Mouse (Mus musculus) induced T-regulatory cell, adult 2 months (primary cell): ENCODE measurements around the gene Syt12.

Experiments used
- DNase-seq: peaks from one replicate; pipeline ENCODE4 v3.0.0-alpha.2; 2012; ENCODE audit warnings: low read depth

The Syt12 gene

DNA sequence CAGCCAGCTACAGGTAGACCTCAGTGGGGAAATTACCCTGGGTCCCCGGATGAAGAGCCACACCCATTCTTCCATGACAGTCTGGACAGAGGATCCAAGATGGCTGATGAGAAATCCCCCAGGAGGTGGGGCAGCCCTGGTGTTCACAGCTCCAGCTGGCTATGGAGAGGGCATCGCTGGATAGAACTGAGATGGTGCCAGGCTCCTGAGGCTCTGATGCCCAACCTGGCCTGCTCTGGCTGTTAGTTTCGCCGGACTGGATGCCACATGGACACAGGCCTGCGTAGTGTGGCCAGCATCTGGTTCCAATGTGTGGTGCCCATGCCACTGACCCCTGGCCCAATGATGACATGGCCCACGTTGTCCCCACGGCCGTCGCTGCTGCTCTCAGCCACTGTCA lies 29.8 kb downstream of the Syt12 start:
- DNase-seq = no peak

DNA sequence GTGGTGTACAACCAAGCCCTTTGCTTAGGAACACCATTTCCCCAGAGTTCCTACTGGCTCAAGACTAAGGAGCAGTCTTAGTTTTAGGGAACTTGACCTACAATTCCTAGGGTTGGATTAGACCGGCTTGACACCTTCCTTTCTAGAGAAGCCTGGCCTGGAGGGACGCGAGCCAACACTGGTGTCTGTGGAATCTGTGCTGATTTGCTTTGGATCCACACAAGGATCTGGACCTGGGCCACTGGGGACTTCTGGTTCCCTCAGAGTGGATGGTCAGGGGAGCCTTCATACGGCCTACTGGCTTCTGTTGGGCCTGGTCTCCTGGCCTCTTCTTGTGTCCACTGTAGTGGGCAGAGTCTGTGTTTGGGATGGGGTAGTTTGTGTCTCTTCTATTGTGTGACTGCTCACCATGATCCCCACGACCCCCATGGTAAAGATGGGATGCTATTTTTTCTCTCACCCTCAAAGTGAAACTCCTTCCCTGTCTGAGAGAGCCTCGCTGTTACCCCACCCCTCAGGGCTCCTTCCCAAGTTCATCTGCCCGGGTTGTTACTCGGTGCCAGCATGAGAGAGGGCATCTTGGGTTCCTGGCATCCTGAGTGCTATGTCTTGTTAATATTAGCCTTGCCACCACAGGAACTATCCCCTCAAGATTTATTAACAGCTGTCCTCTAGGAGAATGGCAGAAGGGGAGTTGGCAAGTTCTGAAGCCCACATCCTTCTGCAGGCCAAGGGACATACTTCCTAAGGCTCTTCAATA lies 30.4 kb downstream of the Syt12 start:
- no peak for DNase-seq

- DNase-seq = peak; percentile 84
Observed at GRCm38 (mm10) chr19:4442408-4442807, 34.8 kb downstream of the Syt12 start.

DNA sequence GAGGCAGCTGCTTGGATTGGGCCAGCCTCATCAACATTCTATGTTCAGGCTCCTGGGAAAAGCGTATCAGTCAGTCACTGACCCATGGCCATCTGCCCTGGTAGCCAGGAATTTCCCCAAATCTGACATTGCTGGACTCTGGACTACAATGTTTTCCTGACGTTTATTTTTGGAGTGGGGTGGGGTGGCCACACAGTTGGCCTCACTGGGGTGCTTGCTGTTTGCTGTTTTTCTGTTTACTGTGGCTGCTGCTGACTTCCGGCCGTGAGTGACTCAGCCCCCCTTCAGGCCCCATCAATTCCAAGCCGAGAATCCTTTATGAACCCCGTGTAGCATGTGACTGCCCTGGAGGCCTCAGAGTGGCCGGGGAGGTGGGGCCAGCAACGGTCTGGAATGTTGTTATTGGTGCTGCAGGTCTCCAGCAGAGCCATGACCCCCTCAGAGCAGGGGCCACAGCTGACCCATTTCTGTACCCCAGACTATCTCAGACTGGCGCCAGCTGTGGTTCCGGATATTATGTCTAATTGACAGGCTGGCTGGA lies 35.6 kb downstream of the Syt12 start:
- DNase-seq = no peak

- peak; percentile 92 for DNase-seq
Observed at GRCm38 (mm10) chr19:4441090-4441591, 36.1 kb downstream of the Syt12 start.

GRCm38 (mm10) chr19:4440222-4440621 lies 37.0 kb downstream of the Syt12 start:
- DNase-seq = peak; percentile 36

GRCm38 (mm10) chr19:4439161-4439801 lies 38.0 kb downstream of the Syt12 start, which contains the start of gene Rhod:
TSS of gene Rhod (minus strand) at chr19:4439432.
- peak; percentile 57 for DNase-seq

DNA sequence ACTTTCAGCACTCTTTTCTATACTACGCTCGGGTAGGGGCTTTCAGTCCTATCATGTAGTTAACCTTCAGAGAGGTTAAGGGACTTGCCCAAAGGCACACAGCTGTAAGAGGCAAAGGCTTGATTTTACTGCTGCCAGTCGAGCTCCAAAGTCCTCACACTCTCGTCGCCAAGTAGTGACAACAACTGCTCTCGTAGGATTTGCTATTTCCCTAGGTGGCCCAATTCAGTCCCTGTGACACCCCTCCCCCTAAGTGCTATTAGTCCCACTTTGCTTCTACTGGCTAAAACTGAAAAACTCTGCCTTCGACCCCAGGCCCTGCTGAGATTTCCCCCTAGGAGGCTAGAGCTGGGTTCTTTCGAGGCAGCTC lies 38.5 kb downstream of the Syt12 start:
- DNase-seq = no peak

- peak; percentile 73 for DNase-seq
Observed at GRCm38 (mm10) chr19:4437886-4438285, 39.4 kb downstream of the Syt12 start.

DNA sequence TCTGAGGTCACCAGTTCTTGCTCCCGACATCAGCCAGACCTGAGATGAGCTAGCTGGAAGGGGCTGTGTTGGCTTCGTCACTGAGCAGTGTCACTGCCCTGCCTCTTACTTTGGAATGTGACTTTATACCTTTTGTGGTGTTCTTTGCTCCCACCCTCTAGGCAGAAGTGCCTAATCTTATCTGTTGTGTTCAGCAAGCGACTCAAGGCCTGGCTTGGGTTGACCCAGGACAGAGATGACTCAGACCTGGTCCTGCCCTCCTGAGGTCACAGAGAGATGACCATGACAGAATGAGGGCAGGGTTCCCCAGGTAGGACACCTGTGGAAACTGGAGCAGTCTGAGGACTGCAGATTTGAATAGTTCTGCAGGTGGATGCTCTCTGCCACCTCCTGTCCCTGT lies 41.0 kb downstream of the Syt12 start:
- no peak for DNase-seq

GRCm38 (mm10) chr19:4434999-4435398 lies 42.2 kb downstream of the Syt12 start:
- DNase-seq = no peak

DNA sequence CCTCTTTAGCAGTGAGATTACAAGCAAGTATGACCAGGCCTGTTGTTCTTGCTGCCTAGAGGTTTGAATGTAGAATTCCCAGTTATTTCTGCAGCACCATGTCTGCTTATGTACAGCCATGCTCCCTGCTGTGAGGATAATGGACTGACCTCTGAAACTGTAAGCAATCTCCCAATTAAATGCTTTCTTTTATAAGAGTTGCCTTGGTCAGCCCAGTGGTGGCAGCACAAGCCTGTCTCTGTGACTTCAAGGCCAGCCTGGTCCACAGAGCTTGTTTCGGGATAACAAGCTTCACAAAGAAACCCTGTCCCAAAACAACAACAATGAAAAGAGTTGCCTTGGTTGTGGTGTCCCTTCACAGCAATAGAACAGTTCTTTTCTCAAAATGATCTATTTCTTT lies 43.5 kb downstream of the Syt12 start:
- DNase-seq = no peak

- no peak for DNase-seq
Observed at GRCm38 (mm10) chr19:4430091-4430620, 47.1 kb downstream of the Syt12 start.

DNA sequence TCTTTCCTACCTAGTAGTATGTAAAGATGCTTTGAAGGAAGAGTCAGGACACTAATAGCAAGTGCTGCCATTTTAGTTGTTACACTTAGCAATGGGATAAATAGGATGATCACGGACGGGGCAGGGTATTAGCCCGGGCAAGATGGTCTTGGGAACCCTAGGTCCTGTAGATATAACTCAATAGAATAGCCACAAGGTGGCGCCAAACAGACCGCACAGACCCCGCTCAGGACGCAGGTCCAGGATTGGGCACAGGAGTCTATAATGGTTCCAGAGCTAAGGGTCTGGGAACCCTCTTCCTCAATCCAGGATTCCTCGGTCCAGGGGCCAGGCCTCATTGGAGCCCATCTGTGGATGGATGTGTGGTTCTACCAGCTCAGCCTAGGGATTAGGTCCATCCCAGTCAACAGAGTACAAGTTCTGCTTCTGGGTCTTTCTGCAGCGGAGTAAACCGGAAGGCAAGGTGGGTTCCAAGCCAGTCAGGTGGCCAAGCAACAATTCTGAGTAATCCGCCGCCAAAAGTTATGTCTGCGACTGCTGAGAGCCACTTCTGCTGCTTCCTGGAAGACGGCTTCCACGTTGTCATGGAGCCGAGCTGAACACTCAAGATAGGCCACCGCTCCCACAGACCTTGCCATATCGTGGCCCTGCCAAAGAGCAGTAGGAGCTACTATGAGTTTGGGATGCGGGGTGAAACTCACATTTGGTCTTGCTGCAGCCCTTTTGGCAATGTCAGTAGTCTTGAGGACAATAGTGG lies 51.5 kb downstream of the Syt12 start:
- DNase-seq = peak; percentile 68

- DNase-seq = no peak
Observed at GRCm38 (mm10) chr19:4423021-4423420, 54.2 kb downstream of the Syt12 start.

GRCm38 (mm10) chr19:4422581-4422980 lies 54.7 kb downstream of the Syt12 start:
- DNase-seq = no peak

- DNase-seq = no peak
Observed at GRCm38 (mm10) chr19:4420153-4420910, 56.9 kb downstream of the Syt12 start.

DNA sequence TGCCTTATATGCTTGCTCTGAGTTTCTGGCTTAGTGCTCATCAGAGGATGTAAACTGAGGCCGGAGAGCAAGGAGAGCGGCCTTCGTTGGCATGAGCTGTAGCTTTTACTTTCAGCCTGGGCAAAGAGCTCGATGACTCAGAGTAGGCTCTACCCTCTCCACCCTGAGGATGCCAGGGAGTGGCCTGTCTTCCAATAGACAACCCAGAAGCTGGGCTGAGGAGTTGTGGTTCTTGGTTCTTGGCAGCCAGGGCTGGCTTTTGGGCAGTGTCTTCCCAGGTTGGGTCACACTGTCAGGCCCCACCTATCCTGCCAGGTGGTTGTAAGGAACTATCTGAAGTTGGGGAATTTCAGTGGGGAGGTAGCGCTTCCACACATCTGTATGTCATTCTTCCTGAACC lies 57.5 kb downstream of the Syt12 start:
- DNase-seq = no peak

GRCm38 (mm10) chr19:4417713-4418112 lies 59.5 kb downstream of the Syt12 start:
- no peak for DNase-seq

- peak; percentile 81 for DNase-seq
Observed at GRCm38 (mm10) chr19:4417183-4417582, 60.1 kb downstream of the Syt12 start.

DNA sequence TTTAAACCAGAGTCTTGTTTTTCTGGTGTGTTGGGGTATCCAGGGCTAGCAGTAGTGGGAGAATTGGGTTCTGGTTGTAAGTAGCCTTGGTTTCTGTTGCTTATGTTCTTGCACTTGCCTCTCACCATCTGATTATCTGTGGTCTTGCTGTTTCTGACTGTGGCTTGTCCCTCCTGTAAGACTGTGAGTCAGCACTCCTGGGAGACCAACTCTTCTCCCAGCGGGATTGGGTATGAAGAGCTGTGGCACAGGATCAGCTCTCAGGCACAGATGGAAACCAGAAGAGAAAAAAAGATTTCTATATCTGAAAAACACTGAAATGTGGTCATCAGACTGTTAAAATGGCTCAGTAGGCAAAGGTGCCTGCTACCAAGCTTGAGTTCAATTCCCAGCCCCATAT lies 62.6 kb downstream of the Syt12 start:
- DNase-seq = no peak
